Mouse (Mus musculus): ENCODE measurements around the gene Rps6ka1. TPM values are rescaled to one million over a fixed set of nuclear protein-coding genes. Genes with fewer than 3 reads are reported as not detected.

Gene Rps6ka1
- polyA plus RNA-seq, 1 experiment from 2014 or later, result 14.5 TPM

DNA sequence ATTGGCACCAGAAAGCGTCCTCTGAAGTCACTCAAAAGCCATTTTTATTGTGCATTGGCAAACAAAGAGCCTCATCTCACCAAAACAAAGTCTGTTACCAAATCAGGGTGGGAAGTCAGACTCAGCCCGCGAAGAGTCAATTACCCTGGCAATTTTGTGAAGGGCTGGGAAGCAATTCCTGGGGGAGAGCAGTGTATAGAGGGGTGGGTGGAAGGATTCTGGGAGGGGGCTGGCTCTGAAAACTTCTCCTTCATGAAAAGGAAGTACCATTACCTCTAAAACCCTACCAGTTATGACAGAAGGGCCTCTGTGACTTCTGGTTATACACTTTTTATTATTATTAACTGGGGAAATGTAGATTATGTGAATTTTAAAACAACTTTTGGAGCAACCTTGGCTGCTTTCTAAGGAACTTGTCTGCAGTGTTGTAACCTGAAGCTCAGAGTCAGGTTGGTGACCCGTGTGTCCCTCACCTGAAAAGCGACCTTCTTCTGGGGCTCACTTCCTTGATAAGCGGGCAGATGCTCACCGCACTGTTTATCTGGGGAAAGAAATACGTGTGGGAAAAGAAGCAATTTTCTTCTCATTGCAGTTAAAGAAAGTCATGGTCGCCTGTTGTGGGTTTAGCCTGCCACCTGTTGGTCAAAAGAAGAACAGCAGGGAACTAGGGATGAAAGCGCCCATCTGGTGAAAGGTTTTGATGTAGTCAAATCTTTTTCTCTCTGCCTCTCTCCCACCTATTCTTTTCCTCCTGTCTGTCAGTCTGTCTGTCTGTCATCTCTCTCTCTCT is 58.1 kb downstream of the Rps6ka1 start:
- Histone ChIP-seq H3K9me3 (replicated peaks) (no peaks in the 10 kb centered on the region), H3K36me3 (ENCODE audit: poor library complexity, severe bottlenecking) (no peaks in the 10 kb centered on the region), H3K27ac (no peak overlapping the region), H3K4me3 (no peak overlapping the region), H3K4me1 (peaks cover 20% of the 10 kb centered on the region), H3K27me3 (peaks cover 11% of the 10 kb centered on the region; the same call in 1 of the 2 replicates), H3K9ac (peak overlapping the region; percentile 27; the same call in 1 of the 2 replicates), H3K4me2 (no peak overlapping the region)
- 2% methylated on average over 10 of the region's 10 CpGs for WGBS
- no peak for ATAC-seq

DNA sequence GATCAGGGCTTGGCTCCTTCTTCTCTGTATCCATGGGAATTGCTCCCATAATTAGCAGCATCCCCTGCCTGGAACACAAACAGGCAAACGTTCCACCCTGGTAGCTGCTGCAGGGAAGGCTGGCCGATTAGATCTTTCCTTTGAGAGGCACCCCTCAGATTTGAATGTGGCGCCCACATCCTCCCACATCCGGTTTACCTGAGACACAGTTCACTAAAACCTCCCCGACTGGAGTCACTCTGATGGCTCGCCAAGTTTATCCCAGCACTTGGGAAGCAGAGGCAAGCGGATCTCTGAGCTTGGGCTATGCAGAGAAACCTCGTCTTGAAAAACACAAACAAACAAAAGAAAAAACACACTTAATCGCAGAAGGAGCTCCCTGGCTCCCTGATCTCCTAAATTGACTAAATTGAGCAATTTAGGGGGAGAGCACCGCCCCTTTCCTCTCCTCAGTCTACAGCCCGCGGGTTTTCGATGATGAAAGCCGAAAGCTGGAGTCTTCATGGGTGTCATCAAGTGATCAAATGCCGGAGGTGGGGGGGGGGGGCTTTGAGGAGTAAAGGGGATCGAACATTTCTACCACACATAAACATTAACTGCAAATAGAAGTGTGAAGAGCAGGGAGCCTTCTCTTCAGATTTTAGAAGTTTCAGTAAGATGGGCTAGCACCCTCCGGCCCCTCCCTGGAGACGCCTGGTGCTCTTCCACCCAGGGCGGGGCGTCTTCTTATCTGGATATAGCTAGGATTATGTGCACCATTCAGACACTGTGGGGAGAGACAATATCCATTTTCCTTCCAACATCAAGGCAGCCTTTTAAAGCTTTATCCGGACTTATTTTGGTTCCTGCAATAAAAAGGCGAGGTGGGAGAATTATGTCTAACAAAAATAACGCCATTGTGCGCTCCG is 59.5 kb downstream of the Rps6ka1 start:
- H3K4me3 ChIP-seq, result no peak overlapping the region
- no peaks in the 10 kb centered on the region for H3K9me3 ChIP-seq (replicated peaks)
- H3K36me3 ChIP-seq (ENCODE audit: poor library complexity, severe bottlenecking), result no peaks in the 10 kb centered on the region
- peaks cover 11% of the 10 kb centered on the region; the same call in 1 of the 2 replicates for H3K27me3 ChIP-seq
- H3K27ac ChIP-seq, result no peak overlapping the region
- H3K9ac ChIP-seq, result peak overlapping the region; percentile 27; the same call in 1 of the 2 replicates
- WGBS, result 16% methylated on average over 25 of the region's 25 CpGs
- H3K4me1 ChIP-seq, result peaks cover 20% of the 10 kb centered on the region
- no peak for ATAC-seq
- peak overlapping the region; percentile 24 for H3K4me2 ChIP-seq

DNA sequence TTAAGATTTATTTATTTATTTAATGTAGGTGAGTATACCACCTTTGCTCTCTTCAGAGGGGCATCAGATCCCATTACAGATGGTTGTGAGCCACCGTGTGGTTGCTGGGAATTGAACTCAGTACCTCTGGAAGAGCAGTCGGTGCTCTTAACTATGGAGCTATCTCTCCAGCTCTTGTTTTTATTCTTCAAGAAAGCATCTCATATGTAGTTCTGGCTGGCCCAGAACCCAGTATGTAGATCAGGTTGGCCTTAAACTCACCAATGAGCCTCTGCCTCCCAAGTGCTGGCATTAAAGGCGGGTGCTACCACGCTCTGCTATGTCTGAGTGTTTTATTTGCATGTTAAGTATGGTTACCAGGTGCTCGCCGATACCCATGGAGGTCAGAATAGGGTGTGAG is 60.2 kb downstream of the Rps6ka1 start:
- Histone ChIP-seq H3K36me3 (ENCODE audit: poor library complexity, severe bottlenecking) (no peaks in the 10 kb centered on the region), H3K4me1 (peaks cover 20% of the 10 kb centered on the region), H3K4me2 (no peak overlapping the region), H3K27ac (no peak overlapping the region), H3K9ac (no peak overlapping the region), H3K9me3 (replicated peaks) (no peaks in the 10 kb centered on the region), H3K4me3 (no peak overlapping the region), H3K27me3 (peaks cover 11% of the 10 kb centered on the region; the same call in 1 of the 2 replicates)
- 86% methylated on average over 6 of the region's 6 CpGs for WGBS
- ATAC-seq, result no peak

DNA sequence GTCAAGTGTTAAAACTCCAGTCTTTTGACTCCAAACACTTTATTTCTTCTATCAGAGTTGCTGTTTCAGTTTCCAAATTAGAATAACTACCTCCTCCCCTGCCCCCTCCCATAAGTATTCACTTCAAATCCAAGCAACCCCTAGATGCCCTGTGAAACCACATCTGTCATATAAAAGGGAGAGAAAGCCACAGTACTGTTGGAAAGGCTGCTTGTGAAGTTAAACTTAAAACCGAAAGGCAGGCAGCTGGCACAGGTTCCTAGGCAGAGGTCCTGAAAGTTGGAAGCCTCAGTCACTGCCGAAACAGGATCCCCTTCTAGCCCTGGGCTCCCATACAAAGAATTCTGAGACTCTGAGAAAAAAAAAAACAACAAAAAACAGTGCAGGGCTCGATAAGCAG is 61.9 kb downstream of the Rps6ka1 start:
- H3K9ac ChIP-seq, result no peak overlapping the region
- no peak for ATAC-seq
- H3K4me3 ChIP-seq, result no peak overlapping the region
- H3K27me3 ChIP-seq, result peaks cover 13% of the 10 kb centered on the region; the same call in 1 of the 2 replicates
- no peak overlapping the region for H3K4me2 ChIP-seq
- WGBS, result 60% methylated on average over 3 of the region's 3 CpGs
- H3K4me1 ChIP-seq, result peaks cover 20% of the 10 kb centered on the region
- H3K27ac ChIP-seq, result no peak overlapping the region
- H3K36me3 ChIP-seq (ENCODE audit: poor library complexity, severe bottlenecking), result no peaks in the 10 kb centered on the region
- H3K9me3 ChIP-seq (replicated peaks), result no peaks in the 10 kb centered on the region

DNA sequence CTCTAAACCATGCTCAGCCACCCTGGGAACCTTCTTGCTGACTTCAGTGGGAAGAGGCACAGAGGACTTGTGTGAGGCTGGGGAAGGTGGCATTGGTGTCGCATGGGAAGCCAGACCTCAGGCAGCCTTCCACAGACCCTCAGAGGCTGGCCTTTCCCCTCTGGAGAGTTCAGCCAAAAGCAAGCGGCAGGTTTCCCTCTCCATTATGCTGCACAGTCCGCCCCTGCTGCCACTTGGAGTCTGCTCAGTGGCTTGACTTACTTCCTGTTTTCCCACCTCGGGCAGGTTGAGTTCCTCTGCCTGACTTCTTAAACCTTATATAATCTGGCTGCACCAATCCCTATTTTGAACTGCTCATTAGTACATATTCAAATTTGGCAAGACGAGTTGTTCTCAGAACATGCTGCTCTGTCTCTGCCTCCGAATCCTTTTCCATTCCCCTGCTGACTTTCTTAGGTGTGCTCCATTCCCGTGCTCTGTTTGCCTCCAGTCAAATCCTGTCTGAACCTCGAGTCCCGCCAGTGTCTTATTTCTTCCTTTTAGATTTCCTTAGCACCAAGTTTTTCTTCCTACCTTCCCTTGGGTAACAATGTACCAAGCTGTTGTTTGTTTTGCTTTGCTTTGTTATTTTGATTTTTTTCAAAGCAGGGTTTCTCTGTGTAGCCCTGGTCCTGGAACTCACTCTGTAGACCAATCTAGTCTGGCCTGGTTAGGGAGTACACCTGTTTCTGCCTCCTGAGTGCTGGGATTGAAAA is 66.6 kb downstream of the Rps6ka1 start:
- 44% methylated on average over 9 of the region's 9 CpGs for WGBS
- H3K36me3 ChIP-seq (ENCODE audit: poor library complexity, severe bottlenecking), result no peaks in the 10 kb centered on the region
- H3K27me3 ChIP-seq, result peaks cover 9% of the 10 kb centered on the region; the same call in 1 of the 2 replicates
- H3K27ac ChIP-seq, result no peak overlapping the region
- ATAC-seq, result no peak
- no peak overlapping the region for H3K9ac ChIP-seq
- H3K9me3 ChIP-seq (replicated peaks), result no peaks in the 10 kb centered on the region
- H3K4me3 ChIP-seq, result no peak overlapping the region
- H3K4me2 ChIP-seq, result no peak overlapping the region
- H3K4me1 ChIP-seq, result peaks cover 5% of the 10 kb centered on the region

DNA sequence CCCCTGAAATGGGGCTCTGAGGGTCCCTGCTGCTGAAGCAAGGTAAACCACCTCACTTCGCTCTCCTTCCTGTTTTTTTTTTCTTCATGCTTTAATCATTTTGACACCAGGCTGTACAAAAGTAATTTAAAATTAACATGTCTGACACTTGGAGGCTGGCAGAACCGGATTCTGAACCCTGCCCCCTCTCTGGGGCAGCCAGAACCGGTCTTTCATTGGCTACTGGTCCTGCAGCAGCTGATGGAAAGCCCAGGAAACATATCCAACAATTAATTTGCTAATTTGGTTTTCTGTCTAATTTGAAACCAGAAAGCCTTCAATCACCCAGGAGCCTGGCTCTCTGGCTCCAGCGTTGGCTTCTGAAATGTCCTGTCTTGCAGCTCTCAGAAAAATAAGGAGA is 67.4 kb downstream of the Rps6ka1 start:
- no peak for ATAC-seq
- 50% methylated on average over 4 of the region's 4 CpGs for WGBS
- peaks cover 12% of the 10 kb centered on the region; the same call in 1 of the 2 replicates for H3K27me3 ChIP-seq
- H3K4me1 ChIP-seq, result peaks cover 12% of the 10 kb centered on the region
- H3K4me2 ChIP-seq, result no peak overlapping the region
- H3K4me3 ChIP-seq, result no peak overlapping the region
- H3K36me3 ChIP-seq (ENCODE audit: poor library complexity, severe bottlenecking), result no peaks in the 10 kb centered on the region
- no peaks in the 10 kb centered on the region for H3K9me3 ChIP-seq (replicated peaks)
- no peak overlapping the region for H3K27ac ChIP-seq
- H3K9ac ChIP-seq, result no peak overlapping the region

DNA sequence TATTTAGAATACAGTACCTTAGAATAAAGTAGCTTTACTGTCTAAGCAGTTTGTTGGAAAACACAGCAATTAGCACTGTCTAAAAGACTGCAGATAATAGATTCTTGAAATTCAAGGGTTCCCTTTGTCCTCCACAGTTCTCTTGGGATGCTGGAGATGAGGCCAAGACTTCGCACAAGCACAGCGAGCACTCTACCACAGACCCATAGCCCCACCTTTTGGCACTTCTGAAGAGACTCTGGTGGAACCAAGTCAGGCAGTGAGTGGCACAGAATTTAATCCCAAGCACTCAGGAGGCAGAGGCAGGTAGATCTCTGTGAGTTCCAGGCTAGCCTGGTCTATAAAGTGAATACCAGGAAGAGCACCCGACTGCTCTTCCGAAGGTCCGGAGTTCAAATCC is 70.2 kb downstream of the Rps6ka1 start:
- peaks cover 24% of the 10 kb centered on the region for H3K4me1 ChIP-seq
- no peak overlapping the region for H3K27ac ChIP-seq
- H3K27me3 ChIP-seq, result peaks cover 12% of the 10 kb centered on the region; the same call in 1 of the 2 replicates
- no peaks in the 10 kb centered on the region for H3K9me3 ChIP-seq (replicated peaks)
- no peaks in the 10 kb centered on the region for H3K36me3 ChIP-seq (ENCODE audit: poor library complexity, severe bottlenecking)
- WGBS, result 87% methylated on average over 5 of the region's 5 CpGs
- ATAC-seq, result no peak
- no peak overlapping the region for H3K4me2 ChIP-seq
- H3K9ac ChIP-seq, result no peak overlapping the region
- no peak overlapping the region for H3K4me3 ChIP-seq

DNA sequence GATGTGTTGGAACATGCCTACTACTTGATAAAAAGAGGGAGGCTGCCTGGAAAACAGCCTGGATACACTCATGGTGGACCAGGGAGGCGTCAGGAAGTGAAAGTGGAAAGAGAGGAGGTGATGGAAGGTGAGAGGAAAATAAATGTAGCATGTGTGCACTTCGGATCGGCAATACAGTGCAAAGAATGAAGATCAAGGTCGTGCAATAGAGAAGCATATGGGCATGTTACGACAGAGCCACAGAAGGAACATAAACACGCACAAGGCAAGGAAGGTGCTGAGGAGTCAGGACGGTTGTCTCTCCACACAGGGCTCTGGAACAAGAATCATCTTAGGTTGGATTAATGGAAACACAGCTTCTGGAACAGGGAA is 71.1 kb downstream of the Rps6ka1 start:
- H3K9me3 ChIP-seq (replicated peaks), result no peaks in the 10 kb centered on the region
- no peak overlapping the region for H3K9ac ChIP-seq
- peaks cover 12% of the 10 kb centered on the region; the same call in 1 of the 2 replicates for H3K27me3 ChIP-seq
- H3K4me2 ChIP-seq, result 0 out of 2 replicates have a peak overlapping the region, but pooled peaks have one; percentile 64
- H3K4me3 ChIP-seq, result no peak overlapping the region
- peaks cover 24% of the 10 kb centered on the region for H3K4me1 ChIP-seq
- no peak overlapping the region for H3K27ac ChIP-seq
- no peaks in the 10 kb centered on the region for H3K36me3 ChIP-seq (ENCODE audit: poor library complexity, severe bottlenecking)
- ATAC-seq, result no peak
- WGBS, result 33% methylated on average over 7 of the region's 7 CpGs

DNA sequence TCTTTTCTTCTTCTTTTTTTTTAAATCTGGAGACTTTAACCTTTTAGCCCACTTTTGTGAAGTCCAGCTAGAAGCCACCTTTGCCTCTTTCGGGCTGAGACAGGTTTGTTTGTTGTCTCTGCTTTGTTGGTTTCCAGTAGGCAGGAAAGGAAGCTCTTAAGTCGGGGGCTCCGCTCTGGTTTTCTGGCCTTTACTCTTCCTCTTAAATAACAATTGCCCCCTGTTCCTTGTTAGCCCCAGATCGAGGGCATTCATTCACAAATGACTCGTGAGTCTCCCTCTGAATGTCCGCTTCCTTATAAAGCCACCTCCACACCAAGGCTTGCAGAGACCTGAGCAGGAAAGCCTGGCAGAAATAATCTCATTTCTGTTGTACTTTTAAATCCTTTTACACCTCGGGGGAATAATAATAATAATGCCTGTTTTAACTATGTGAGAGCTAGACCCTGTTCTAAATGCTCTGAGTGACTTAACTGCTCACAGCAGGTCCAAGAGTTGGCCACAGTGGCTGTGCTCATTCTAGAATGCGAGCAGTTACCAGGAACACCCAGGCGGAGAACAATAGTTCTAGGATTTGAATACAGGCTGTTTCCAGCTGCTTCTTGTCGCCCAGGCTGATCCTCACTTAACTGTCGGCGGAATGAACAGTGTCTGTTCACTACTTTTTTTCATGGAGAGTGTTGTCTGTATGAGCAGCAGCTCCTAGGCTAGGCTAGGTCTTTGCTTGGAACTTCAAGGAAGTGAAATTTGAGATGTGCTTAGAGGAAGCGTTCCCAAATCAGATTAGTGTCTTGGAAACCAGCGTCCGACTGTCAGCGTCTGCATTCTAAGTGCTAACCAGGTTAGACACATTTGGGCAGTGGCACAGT is 71.7 kb downstream of the Rps6ka1 start:
- Histone ChIP-seq H3K9ac (no peak overlapping the region), H3K27me3 (peaks cover 12% of the 10 kb centered on the region; the same call in 1 of the 2 replicates), H3K4me2 (peak overlapping the region; percentile 64; the same call in 1 of the 2 replicates), H3K36me3 (ENCODE audit: poor library complexity, severe bottlenecking) (no peaks in the 10 kb centered on the region), H3K4me3 (no peak overlapping the region), H3K9me3 (replicated peaks) (no peaks in the 10 kb centered on the region), H3K4me1 (peaks cover 24% of the 10 kb centered on the region), H3K27ac (peak overlapping the region; percentile 15; the same call in 1 of the 2 replicates)
- ATAC-seq, result no peak
- 4% methylated on average over 16 of the region's 16 CpGs for WGBS

DNA sequence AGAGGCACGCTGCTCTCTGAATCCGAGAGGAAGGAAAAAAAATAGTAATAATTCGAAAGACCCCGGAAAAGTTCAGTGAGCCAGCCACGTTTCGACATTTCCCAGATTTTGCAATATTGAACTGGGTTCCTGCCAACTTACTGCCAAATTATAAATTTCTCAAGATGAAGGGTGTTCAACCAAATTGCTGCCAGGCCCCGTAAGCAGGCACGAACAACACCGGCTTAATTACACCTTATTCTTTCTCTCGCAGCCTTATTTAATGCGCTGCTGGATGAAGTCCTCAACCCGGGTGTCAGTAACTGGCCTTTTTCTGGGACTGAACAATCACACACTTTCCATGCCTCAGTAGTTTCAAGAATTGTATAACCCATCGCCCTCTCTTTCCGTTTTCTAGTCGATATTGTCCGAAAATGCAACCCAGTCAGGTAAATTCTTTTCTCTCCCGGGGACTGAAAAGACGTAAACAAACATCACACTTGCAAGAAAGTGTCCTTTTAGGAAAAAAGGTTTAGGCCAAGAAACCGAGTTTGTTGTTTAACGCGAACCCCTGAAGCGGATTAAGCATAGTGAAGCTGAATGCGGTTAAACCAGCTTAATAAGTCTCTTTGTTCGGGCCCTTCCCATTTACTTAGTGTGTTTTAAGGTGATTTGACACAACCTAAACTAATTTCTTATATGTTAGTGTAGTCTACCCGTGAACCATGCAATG is 72.6 kb downstream of the Rps6ka1 start:
- WGBS, result 3% methylated on average over 25 of the region's 25 CpGs
- no peaks in the 10 kb centered on the region for H3K36me3 ChIP-seq (ENCODE audit: poor library complexity, severe bottlenecking)
- no peaks in the 10 kb centered on the region for H3K9me3 ChIP-seq (replicated peaks)
- peaks cover 24% of the 10 kb centered on the region for H3K4me1 ChIP-seq
- H3K9ac ChIP-seq, result peak overlapping the region; percentile 86
- no peak for ATAC-seq
- H3K27me3 ChIP-seq, result peaks cover 9% of the 10 kb centered on the region; the same call in 1 of the 2 replicates
- H3K4me3 ChIP-seq, result peak overlapping the region; percentile 63
- peak overlapping the region; percentile 64 for H3K4me2 ChIP-seq
- H3K27ac ChIP-seq, result peak overlapping the region; percentile 99
